Comparison of ENCODE assay signal across 20 mouse cellular contexts in the genomic region with DNA sequence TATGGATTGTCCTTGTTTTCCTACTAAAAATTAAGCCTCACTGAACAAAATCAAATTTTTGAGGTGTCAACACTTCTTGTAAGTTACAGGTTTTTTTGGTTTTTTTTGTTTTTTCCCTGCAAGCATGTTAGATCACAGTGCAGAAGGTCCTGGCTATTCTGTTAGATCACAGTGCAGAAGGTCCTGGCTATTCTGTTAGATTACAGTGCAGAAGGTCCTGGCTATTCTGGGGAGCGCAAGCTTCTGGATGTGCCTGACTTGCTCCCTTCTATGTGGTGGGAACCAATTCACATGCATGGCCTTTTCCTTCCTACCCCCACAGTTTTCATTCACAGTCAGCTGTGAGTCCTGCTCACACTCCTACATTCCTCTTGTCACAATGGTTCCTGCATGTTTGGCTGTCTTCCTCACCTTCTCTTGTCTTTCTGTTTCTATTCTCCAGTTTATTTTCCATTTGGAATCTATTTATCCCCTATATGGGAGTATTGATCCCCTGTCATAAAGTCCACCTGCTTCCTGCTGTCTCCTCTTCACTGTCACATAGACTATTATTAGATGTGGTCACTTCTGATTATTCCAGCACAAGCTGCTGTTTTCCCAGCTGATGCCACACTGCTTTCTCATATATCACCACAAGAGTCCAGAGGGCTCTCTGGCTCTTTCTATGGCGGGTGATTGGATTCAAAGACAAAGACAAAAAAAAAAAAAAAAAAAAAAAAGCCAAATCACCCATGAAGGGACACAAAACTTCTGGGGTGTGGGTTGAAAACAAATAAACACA.
DNase-seq lines count a peak whose midpoint lies in the region; ATAC-seq lines count a peak whose summit lies in the region.
"Had no signal": no experiment of that assay in that cellular context is flagged by ENCODE, and none has a peak within 500 bp of the region (broad histone marks: within the 10 kb centered on the region; RNA-seq: fewer than 3 reads in every experiment).

No protein-coding gene starts in this region.

- peak; percentile 11 to 26 for DNase-seq in frontal cortex, postnatal 36 days (ENCODE audit: low spot score in 2 of 2)
- DNase-seq in frontal cortex, postnatal 10 days (ENCODE audit: low spot score in 2 of 2): no peak
- peak; percentile 17 to 23 for DNase-seq in right cerebral cortex, adult 2 months (ENCODE audit: low spot score in 2 of 2)
- DNase-seq in right cerebral cortex, postnatal 14 days: no peak
- no peak for DNase-seq in urinary bladder, postnatal 25 days (ENCODE audit: low spot score)
- DNase-seq in MN1 (ENCODE audit: low spot score): no peak
- DNase-seq: adrenal gland, postnatal 25 days; cerebellum, adult 8-10 months; heart, postnatal 4 days; kidney, adult 11 months; kidney, postnatal 10 days; lung, postnatal 10 days; spleen, adult 18-20 months had no signal

- ATAC-seq in midbrain, embryonic 12.5 days (ENCODE audit: low FRiP score, low read depth): 0 out of 2 replicates have a peak, but pooled peaks have one; percentile 41
- ATAC-seq in neural tube, embryonic 15.5 days (ENCODE audit: low FRiP score): peak; percentile 28; the same call in 1 of the 2 replicates

- WGBS in midbrain, embryonic 12.5 days: 65% methylated on average over 2 of the region's 2 CpGs
- 46% methylated on average over 2 of the region's 2 CpGs for whole genome bisulfite sequencing in neural tube, embryonic 15.5 days

- H3K36me3 ChIP-seq in midbrain, embryonic 12.5 days: no peaks in the 10 kb centered on the region
- no peaks in the 10 kb centered on the region for H3K36me3 ChIP-seq in neural tube, embryonic 15.5 days
- H3K36me3 ChIP-seq: embryonic facial prominence, embryonic 12.5 days; heart, embryonic 13.5 days; limb, embryonic 15.5 days; neural tube, embryonic 12.5 days had no signal

- peak overlapping the region; percentile 30 for H3K27ac ChIP-seq in midbrain, embryonic 12.5 days (replicated peaks)
- H3K27ac ChIP-seq in neural tube, embryonic 15.5 days (replicated peaks): peak overlapping the region; percentile 35; the same call in 1 of the 2 replicates
- H3K27ac ChIP-seq: embryonic facial prominence, embryonic 12.5 days; heart, embryonic 13.5 days; limb, embryonic 15.5 days; neural tube, embryonic 12.5 days had no signal

- H3K4me1 ChIP-seq in midbrain, embryonic 12.5 days: no peaks in the 10 kb centered on the region
- no peaks in the 10 kb centered on the region for H3K4me1 ChIP-seq in neural tube, embryonic 15.5 days
- H3K4me1 ChIP-seq: embryonic facial prominence, embryonic 12.5 days; heart, embryonic 13.5 days; limb, embryonic 15.5 days; megakaryocyte, embryonic 14.5 days; neural tube, embryonic 12.5 days had no signal

- H3K27me3 ChIP-seq in midbrain, embryonic 12.5 days: no peaks in the 10 kb centered on the region
- no peaks in the 10 kb centered on the region for H3K27me3 ChIP-seq in neural tube, embryonic 15.5 days (replicated peaks)
- H3K27me3 ChIP-seq: embryonic facial prominence, embryonic 12.5 days; heart, embryonic 13.5 days; limb, embryonic 15.5 days; megakaryocyte, embryonic 14.5 days; neural tube, embryonic 12.5 days had no signal

- no peak overlapping the region for H3K9ac ChIP-seq in midbrain, embryonic 12.5 days (replicated peaks)
- H3K9ac ChIP-seq in neural tube, embryonic 15.5 days (replicated peaks): no peak overlapping the region
- H3K9ac ChIP-seq: embryonic facial prominence, embryonic 12.5 days; heart, embryonic 13.5 days; limb, embryonic 15.5 days; neural tube, embryonic 12.5 days had no signal

- no peak overlapping the region for H3K4me2 ChIP-seq in midbrain, embryonic 12.5 days (replicated peaks)
- no peak overlapping the region for H3K4me2 ChIP-seq in neural tube, embryonic 15.5 days
- H3K4me2 ChIP-seq: embryonic facial prominence, embryonic 12.5 days; heart, embryonic 13.5 days; limb, embryonic 15.5 days; neural tube, embryonic 12.5 days had no signal

- no peaks in the 10 kb centered on the region for H3K9me3 ChIP-seq in midbrain, embryonic 12.5 days
- no peaks in the 10 kb centered on the region for H3K9me3 ChIP-seq in neural tube, embryonic 15.5 days (replicated peaks)
- H3K9me3 ChIP-seq: embryonic facial prominence, embryonic 12.5 days; heart, embryonic 13.5 days; limb, embryonic 15.5 days; megakaryocyte, embryonic 14.5 days; neural tube, embryonic 12.5 days had no signal

- no peak overlapping the region for H3K4me3 ChIP-seq in midbrain, embryonic 12.5 days
- H3K4me3 ChIP-seq in neural tube, embryonic 15.5 days (replicated peaks): no peak overlapping the region
- H3K4me3 ChIP-seq: embryonic facial prominence, embryonic 12.5 days; heart, embryonic 13.5 days; limb, embryonic 15.5 days; megakaryocyte, embryonic 14.5 days; neural tube, embryonic 12.5 days had no signal

Comparison
In these comparisons a context has a peak if more than half of its experiments do, and no peak if none do; other contexts are left out.
1. DNase-seq: peak in frontal cortex, postnatal 36 days (2 of 2) and right cerebral cortex, adult 2 months (2 of 2); none in frontal cortex, postnatal 10 days (0 of 2), right cerebral cortex, postnatal 14 days (single experiment), urinary bladder, postnatal 25 days (single experiment) and MN1 (single experiment).